Mouse (Mus musculus) midbrain, postnatal 0 days (tissue): ENCODE results near the gene Extl2. TPM values are rescaled to one million over a fixed set of nuclear protein-coding genes. Genes with fewer than 3 reads are reported as not detected.

Experiments
- ATAC-seq: fragments of 200-750 bp; cut with Nextera tagmentation; 2 replicates; pipeline ENCODE4 v1.8.0; 2017; ENCODE audit warnings: moderate number of reproducible peaks, mild to moderate bottlenecking, moderate TSS enrichment, moderate library complexity; ENCODE audit not compliant: low FRiP score
- DNase-seq: peaks from one replicate; pipeline ENCODE4 v3.0.0-alpha.2; 2015; ENCODE audit warnings: low spot score
- H3K27ac ChIP-seq: fragments of 300-500 bp; sonication (generic); 2 replicates; pipeline ENCODE4 v1.5.1; 2014; ENCODE audit warnings: low read depth, mild to moderate bottlenecking, low read length, mixed read lengths
- H3K27me3 ChIP-seq: fragments of 300-500 bp; sonication (generic); 2 replicates; pipeline ENCODE4 v1.6.1; 2014; ENCODE audit warnings: low read length, control low read depth, mixed read lengths; ENCODE audit not compliant: insufficient read depth
- H3K36me3 ChIP-seq: fragments of 300-500 bp; sonication (generic); 2 replicates; pipeline ENCODE4 v1.6.1; 2014; ENCODE audit warnings: low read length, control low read depth, mixed read lengths; ENCODE audit not compliant: insufficient read depth
- H3K4me1 ChIP-seq: fragments of 300-500 bp; sonication (generic); 2 replicates; pipeline ENCODE4 v1.6.1; 2014; ENCODE audit warnings: mild to moderate bottlenecking, control low read depth, antibody characterized with exemption, low read length, mixed read lengths; ENCODE audit not compliant: insufficient read depth
- H3K4me2 ChIP-seq: fragments of 300-500 bp; sonication (generic); 2 replicates; pipeline ENCODE4 v1.6.1; 2014; ENCODE audit warnings: low read depth, mild to moderate bottlenecking, low read length, mixed read lengths; ENCODE audit not compliant: poor library complexity, severe bottlenecking
- H3K4me3 ChIP-seq: fragments of 300-500 bp; sonication (generic); 2 replicates; pipeline ENCODE4 v1.5.1; 2014; ENCODE audit warnings: low read depth, mild to moderate bottlenecking, low read length, moderate library complexity
- H3K9ac ChIP-seq: fragments of 300-500 bp; sonication (generic); replicated peaks from 2 replicates; pipeline ENCODE4 v1.6.1; 2014; ENCODE audit warnings: mild to moderate bottlenecking, low read length, moderate library complexity, mixed read lengths; ENCODE audit not compliant: poor library complexity, severe bottlenecking
- H3K9me3 ChIP-seq: fragments of 300-500 bp; sonication (generic); 2 replicates; pipeline ENCODE4 v1.6.1; 2016; ENCODE audit warnings: low read length, control low read depth
- CTCF ChIP-seq: IDR thresholded peaks from 2 replicates; pipeline ENCODE4 v1.5.1; 2016; ENCODE audit warnings: antibody characterized with exemption, mild to moderate bottlenecking
- WGBS: fragments of 180-500 bp; shearing (Covaris S2); extraction: QIAGEN DNeasy Blood & Tissue Kit; methylation state at CpG from one replicate; pipeline ENCODE4 v1.1.7; 2014; 5-methylcytosine and 5-hydroxymethylcytosine counted together
- microRNA-seq: library from miRNA; unstranded; fragments of <30 nt; microRNA quantifications from one replicate; pipeline ENCODE4, GENCODE M21; 2016; ENCODE audit warnings: borderline number of aligned reads
- polyA plus RNA-seq: library from polyadenylated mRNA; unstranded; fragments of >200 nt; fragmentation: Nextera tagmentation; extraction: Ambion mirVana; gene quantifications from 2 replicates; pipeline ENCODE4 v1.2.1, GENCODE M21; 2015
- total RNA-seq: library from RNA; depleted of rRNA; stranded (reverse); fragments of >200 nt; gene quantifications from 2 replicates; pipeline ENCODE4 v1.2.3, GENCODE M21; 2014; rRNA removed

The Extl2 gene
- total and polyA plus RNA-seq, 2 experiments from 2014 or later: 34.7 to 35.7 TPM

GRCm38 (mm10) chr3:116078490-116078889, 71.2 kb downstream of the Extl2 start:
- H3K9me3 ChIP-seq: no peaks in the 10 kb centered on the region
- H3K27ac ChIP-seq: no peak overlapping the region
- WGBS: 67% methylated on average over 4 of the region's 4 CpGs
- no peak overlapping the region for H3K4me2 ChIP-seq
- H3K36me3 ChIP-seq: no peaks in the 10 kb centered on the region
- DNase-seq (peak; percentile 27), ATAC-seq (no peak)
- no peak overlapping the region for H3K9ac ChIP-seq
- H3K4me1 ChIP-seq: no peaks in the 10 kb centered on the region
- H3K4me3 ChIP-seq: no peak overlapping the region
- TF ChIP-seq CTCF: peak; percentile 45
- H3K27me3 ChIP-seq: no peaks in the 10 kb centered on the region

Small RNA genes within 50 kb of the gene (microRNA-seq; reads per million reads assigned to microRNA genes)
- not detected for gene Mir669n

Other genes with a start within 250 kb of the Extl2 start
- gene Dph5, start 119.6 kb upstream of the Extl2 start, total RNA-seq: 9.3 and 14.5 TPM in 2 replicates
- 18.3 and 19.7 TPM in 2 replicates for gene Dph5, start 119.6 kb upstream of the Extl2 start, polyA plus RNA-seq
- gene Slc30a7, start 56 bp upstream of the Extl2 start, total RNA-seq: 28.6 and 46.6 TPM in 2 replicates
- gene Slc30a7, start 56 bp upstream of the Extl2 start, polyA plus RNA-seq: 9.0 and 10.6 TPM in 2 replicates
- gene Vcam1, start 122.2 kb downstream of the Extl2 start, total RNA-seq: 36.2 and 46.4 TPM in 2 replicates
- gene Vcam1, start 122.2 kb downstream of the Extl2 start, polyA plus RNA-seq: 34.4 and 37.5 TPM in 2 replicates
- gene Gpr88, start 246.0 kb downstream of the Extl2 start, total RNA-seq: 8.9 and 9.1 TPM in 2 replicates
- gene Gpr88, start 246.0 kb downstream of the Extl2 start, polyA plus RNA-seq: 2.2 and 2.5 TPM in 2 replicates